Mouse (Mus musculus) fibroblast of lung, adult 2 months (primary cell): ENCODE measurements at regions not wholly inside any gene's neighbourhood (a gene's known extent, or its start where the extent isn't known, plus 50 kb on each side); places are given as distances from the start of the nearest gene placed in this dataset.

Source experiments
- DNase-seq: peaks from one replicate; pipeline ENCODE4 v3.0.0-alpha.2; 2011; ENCODE audit warnings: low read depth

DNA sequence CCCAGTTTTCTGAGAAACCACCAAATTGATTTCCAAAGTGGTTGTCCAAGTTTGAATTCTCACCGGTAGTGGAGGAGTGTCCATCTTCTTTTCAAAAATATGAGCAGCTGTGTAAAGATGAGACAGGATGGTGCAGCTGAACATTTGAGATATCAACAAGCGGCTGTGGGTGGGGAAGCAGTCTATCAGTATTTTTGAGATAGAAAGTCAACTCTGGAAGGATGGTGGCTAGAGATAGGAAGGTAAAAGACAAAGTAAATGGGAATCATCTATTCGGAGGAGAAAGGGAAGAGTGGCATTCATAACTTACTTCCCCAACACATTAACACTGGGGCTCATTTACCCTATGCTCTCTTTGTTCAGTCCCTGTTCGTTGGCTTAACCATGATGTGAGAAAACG is 146.9 kb upstream of the Gmnc start:
- DNase-seq = no peak

DNA sequence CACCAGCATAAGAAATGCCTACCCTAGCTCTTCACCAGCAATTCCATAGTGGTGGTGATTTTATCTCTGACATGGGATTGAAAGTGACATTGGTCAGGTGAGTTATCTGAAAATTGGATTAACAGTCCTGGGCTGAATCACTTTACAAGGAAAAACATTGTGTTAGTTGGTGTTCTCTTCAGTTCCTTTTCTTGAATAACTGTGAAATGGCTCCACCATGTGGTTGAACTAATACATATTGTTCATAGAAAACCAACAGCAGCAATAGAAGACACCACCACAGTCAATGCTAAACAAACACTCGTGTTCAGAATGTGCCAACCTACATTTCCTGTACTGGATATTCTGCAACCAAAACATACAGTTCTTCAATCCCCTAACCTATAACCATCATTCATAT is 147.5 kb upstream of the Gmnc start:
- no peak for DNase-seq

DNA sequence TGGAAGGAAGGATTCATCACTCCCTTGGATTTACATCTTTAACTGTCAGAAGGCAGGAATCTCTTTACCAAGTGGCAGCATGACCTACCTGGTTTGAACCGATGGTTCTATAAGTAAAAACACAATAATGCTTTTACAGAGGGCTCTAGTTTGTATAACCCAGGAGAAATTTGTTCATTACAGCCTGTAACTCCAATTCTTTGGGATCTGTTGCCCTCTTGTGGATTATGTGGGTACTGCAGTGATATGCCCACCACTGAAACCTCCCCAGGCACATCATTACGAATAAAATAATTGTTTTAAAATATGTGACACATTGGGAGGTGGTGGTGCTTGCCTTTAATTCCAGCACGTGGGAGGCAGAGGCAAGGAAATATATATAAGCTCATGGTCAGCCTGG is 148.6 kb upstream of the Gmnc start:
- no peak for DNase-seq

DNA sequence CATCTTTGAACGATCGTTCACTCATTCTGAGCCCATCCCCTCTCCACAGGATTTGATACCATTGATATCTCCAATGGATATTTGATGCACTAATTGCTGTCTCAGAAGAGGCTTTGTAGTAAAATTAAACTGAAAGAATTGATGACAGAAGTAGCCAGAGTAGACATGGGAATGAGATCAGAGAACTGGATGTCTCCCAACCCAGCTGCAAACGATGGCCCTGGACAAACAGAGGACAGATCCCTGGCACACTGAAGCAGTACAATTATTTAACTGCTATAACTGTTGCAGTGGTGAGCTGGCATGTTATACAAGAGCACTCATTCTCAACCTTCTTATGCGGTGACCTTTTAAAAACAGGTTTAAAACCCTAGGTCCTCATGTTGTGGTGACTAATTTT is 151.5 kb upstream of the Ostn start:
- DNase-seq = no peak

DNA sequence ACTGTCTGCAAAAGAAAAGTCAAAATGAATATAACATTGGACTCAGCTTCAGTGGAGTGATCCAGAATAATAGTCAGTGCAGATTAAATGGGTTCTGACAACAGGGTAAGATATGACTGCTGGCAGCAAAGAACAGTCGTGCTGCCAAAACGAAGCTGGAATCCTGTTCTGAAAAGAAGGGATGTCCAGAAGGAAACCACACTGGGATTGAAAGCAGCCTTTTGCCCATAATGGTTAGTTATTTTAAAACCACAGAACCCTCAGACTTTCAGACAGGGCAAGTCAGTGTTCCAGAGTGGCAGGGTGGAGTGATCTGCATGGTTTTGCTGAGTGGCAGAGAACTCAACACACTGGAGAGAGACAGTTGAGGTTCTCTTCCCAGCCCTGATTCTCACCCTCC is 111.6 kb upstream of the Ostn start:
- DNase-seq = peak; percentile 1
